Mouse (Mus musculus): ENCODE results near the gene Epha4. TPM values are rescaled to one million over a fixed set of nuclear protein-coding genes. Genes with fewer than 3 reads are reported as not detected.

Epha4 gene
- total RNA-seq, 4 experiments from 2014 or later: 1.1 to 1.4 (median 1.2) TPM

DNA sequence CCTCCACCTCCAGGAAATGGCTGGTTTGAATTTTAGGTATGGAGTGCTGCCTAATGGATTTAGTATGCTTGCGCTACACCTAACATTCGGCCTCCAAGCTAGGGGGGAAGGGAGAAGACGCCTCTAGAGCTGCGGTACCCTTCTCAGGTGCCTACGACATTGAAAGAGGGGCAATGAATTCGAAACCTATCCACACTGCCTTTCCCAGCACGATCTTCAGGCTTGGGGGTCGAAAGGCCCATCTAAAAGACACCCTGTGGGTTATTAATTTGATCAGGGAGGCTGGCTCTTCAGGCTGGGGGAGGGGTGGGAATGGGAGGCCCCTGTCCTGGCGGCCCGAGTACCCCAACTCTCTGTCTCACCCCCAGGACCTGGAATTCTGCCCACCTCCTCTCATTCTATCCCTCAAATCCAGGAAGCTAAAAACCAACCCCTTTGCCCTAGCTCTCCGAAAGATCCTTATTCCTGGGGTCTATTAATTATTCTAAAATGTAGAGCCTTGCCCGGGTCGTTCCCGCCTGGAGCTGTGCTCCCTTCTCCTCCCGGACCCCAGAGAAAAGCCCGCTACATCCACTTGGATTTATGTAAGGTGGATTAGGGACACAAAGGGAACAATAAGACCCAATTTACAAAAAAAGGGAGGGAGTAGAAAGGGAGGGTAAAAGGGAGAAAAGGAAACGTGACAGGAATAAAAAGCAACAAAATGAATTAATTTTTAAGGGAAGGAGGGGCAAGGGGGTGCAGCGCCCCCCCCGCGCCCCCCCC lies 2.3 kb downstream of the Epha4 start:
- no peak for DNase-seq (ENCODE audit: low spot score in 2 of 2)

DNA sequence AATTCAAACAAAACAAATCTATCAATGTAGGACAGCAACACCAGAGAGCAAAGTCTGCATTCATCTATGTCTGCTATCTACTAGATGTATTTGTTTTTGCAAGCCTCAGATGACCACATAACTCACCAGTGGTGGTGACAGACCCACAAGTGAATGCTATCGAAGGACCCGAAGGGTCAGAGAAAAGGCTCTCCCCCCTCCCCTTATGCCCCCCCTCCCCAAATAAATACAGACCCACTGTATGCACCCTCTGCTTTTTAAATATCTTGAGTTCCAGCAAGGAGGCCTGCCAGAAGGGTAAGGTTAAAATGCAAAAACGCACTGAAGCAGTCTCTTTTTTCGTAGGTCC lies 2.9 kb downstream of the Epha4 start:
- no peak for DNase-seq (ENCODE audit: low spot score in 2 of 2)

DNA sequence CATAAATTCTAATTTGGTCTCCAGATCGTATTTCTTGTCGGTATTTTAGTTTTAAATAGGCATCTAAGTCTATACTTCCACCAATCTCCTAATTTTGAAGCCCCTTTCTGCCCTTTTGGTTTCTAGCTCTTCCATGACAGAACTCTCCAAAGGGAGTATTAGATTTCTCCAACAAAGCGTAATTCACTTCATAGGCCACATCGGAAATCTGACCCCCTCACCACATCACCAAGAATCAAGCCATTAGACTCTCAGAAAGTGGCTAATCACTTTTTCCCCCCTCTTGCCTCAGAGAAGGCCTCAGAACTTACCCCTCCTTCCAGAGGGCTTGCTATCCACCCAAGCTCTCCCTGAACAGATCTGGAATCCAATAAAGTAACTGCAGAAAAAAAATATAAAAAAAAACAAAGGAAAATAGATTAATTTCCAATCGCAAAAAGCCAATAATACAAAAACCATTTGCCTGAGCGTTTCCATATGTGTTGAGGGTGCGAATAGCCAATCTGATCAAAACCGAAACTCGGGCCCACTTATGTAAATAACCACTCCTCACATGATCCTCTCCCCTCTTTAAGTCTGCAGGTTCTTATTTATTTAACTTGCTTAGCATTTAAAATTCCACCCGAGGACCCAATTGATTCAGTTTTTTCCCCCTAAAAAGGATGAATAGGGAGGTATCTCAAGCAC lies 3.4 kb downstream of the Epha4 start:
- DNase-seq (ENCODE audit: low spot score in 2 of 2): no peak

DNA sequence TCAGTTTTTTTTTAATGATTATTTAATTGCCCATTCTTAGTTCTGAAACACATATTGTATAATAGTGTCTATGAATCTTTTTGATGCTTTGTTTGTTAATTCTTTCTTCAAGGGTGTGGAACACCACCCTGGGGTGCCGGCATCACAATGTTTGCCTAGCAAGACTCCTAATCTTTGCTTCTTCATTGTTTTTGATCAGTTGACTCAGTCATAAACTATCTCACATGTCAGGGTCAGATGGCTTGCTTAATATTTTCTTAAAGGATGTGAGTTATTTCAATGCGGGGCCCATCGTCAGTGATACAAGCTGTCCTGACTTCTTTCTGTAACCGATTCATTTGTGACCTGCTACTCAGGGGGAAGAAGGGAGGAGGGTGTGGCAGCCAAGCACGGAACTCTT lies 4.3 kb downstream of the Epha4 start:
- DNase-seq (ENCODE audit: low spot score in 2 of 2): no peak

DNA sequence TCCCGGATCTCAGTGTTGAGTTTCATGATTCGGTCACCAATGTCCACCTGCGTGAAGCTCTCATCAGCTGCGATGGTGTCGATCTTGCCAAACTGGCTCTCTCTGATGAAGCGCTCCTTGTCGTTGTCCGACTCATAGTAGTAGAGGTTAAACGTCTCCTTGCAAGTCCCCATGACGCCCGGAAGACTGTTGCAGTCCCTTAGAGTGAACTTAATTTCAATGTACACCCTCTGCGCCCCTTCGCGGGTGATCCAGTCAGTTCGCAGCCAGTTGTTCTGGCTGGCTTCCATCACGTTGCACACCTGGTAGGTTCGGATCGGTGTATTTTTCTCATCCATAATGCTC lies 8.1 kb downstream of the Epha4 start:
- DNase-seq (ENCODE audit: low spot score in 2 of 2): no peak

DNA sequence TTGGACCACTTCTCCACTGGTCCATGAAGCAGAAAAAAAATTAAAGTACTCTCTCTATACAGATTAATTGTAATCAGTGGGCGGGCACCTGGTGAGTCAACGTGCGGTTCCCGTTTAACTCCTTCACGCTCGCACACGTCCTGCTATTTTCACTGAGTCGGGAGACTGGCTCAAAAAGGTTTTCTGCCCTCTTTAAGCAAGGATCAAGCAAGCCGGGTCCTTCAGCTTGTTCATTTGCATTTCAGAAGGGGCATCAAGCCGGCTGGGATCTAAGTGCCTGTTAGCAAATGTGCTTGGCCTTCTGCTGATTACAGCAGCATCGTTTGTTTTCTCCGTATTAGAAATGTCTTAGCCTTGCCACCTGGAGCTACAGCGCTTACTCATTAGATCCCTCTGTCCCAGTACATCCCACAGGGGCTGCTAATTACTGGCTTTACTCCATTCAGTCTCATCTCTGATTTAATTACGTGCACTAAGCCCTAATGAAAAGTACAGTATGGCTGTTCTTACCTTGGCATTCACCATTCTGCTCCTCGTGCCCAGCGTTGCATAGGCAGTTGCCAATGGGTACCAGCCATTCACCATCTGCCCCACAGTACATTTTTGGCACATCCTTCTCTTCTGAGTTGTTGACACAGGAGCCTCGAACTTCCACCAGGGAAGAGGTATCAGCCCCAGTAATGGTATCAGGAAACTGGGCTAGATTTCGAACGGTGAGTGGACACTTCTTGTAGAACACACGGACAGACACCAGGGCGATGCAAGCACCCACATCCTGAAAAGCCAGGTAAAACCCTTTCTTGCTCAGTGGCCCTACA lies 8.6 kb downstream of the Epha4 start:
- DNase-seq (ENCODE audit: low spot score in 2 of 2): no peak

DNA sequence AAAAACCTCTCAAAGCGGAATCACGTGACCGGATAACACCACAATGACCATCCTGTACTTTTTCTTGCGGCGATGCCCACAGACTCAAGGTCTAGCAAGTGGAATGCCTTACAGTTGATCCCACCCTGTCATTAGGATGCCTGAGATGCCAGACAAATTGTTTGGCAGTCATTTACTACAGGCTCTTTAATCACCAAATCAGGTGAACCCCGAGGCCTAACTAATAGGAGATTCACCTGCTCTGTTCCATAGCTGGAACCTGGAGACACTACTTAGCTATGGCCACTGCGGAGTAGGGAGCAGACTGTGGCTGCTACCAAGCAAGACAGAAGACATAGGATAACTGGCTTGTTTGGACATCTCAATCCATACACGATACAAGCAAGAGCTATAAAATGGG lies 9.6 kb downstream of the Epha4 start:
- no peak for DNase-seq (ENCODE audit: low spot score in 2 of 2)

DNA sequence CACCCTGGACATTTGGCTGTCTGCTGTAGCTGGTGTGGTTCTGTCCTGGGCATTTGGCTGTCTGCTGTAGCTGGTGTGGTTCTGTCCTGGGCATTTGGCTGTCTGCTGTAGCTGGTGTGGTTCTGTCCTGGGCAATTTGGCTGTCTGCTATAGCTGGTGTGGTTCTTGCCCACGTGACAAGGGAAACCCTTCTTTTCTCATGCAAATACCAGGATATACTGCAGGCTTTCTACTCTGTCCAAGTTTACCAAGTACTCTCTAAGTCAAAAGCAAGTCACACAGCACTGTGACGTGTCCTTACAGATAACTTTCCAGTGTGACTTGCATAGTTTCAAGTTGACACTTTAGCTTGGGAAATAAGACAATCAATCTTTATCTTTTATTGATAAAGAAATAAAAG lies 10.1 kb downstream of the Epha4 start:
- no peak for DNase-seq (ENCODE audit: low spot score in 2 of 2)

DNA sequence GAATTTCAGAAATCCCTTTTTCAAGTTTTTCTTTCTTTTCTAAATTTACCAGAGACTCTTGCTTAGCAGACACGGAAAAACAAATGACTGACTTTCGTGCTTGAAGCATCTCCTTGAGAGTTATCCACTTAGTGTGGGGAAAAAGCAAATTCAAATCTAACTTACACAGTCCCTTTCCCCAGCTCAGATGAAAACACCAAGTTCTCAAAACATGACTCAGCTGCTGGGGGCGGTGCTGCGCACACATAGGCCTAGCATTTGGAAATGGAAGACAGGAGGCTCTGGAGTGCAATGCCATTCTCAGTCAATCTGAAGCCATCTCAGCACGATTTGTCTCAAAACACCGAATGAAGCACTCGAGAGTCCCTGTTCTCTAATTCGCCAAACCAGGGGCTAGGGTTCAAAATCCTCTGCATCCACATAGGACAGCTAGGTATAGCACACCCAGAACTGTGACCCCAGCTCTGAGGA lies 11.1 kb downstream of the Epha4 start:
- no peak for DNase-seq (ENCODE audit: low spot score in 2 of 2)

DNA sequence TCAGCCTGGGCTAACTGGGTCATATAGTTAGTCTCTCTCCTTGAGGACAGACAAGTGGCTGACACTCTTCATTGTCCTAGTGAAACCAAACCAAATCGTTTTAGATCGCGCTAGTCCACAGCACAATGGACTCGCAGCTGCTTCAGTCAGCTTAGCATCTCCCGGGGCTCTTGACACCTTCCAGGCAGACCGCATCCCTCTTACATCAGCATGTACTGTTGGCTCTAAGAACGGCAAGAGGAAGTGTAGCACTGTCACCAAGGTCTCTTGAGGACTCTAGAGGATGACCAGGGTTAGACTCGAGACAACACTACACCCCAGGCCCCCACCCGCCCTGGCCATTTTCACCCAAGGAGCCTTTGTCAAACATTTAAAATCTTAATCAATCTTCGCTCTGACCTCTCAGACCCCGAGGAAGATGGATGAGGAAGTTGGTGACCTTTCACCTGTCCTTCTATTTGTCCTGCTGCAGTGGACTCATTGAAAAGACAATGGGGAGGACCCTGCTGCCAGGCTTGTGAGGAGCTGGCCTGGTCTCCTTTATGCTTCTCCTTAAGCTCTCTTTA lies 12.3 kb downstream of the Epha4 start:
- DNase-seq (ENCODE audit: low spot score in 2 of 2): no peak

DNA sequence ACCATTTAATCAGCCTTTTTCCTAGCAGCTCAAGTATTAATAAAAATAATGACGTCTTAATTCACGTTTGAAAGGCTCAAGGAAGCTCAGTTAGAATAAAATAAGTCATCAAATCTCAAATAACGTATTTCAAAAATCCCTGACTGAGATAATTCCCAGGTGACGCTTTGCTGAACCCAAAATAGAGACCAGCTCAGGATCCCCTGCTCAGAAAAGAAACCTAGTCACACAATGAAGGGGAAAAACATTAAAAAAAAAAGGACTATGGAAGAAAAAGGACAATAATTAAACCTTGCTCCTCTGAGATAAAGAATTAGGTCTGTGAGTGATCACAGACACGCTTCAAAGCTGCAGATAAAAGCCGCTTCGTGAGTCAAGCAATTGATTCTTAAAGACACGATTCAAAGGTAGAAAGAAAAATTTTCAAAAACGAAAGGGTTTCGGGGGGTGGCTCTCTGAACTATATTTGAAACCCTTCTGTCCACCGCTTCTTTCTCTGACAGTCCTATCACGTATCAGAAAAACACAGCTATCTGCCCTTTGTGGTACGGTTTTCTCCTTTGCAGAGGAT lies 13.4 kb downstream of the Epha4 start:
- no peak for DNase-seq (ENCODE audit: low spot score in 2 of 2)

DNA sequence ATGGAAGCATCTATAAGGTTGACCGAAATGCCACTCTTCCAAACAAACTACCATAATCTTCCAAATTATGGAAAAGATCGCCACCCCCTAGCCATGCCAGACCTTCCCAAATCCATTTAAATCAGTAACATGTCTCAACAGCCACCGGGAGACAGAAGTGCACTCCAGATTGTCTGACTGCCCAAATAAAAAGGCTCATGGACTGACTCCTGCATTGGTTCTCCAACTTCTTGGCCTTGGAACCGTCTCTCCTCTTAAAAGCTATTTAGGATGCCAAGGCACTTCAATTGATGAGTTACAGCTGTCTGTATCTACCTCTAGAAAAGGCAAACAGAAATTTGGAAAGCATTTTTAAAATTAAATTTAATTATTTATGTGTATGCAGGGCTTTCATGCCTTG lies 17.4 kb downstream of the Epha4 start:
- DNase-seq (ENCODE audit: low spot score in 2 of 2): no peak

DNA sequence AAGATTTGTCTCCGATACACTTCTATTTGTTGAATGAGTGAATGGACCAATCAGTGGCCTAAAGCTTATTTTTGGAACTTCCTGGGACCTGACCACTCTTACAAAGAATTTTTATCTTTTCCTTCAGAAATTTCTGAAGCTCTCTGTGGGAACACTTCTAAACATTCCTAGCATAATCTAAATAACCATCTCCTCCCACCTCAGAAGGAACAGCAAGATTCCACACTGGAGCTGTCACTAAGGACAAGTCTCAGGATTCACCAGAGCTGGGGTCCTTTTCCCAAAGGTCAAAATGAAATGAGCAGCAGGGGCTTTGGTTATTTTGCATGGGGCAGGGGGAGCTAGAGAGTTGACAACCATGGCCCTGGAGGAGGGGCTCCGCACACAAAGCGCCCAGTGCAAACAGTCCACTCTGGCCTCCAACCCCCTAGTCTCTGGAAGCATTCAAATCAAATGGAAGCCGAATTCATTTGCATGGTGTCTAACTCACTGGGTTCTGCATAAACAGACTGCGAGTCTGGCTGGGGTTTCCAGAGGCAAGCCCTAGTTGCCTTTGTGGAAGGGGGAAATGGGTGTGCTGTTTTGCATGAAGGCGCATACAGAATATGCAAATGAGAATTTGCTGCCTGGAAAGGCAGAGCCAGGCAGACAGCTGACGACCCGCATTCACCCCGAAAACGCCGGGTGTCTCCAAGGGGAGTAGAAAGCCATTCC lies 18.3 kb downstream of the Epha4 start:
- no peak for DNase-seq (ENCODE audit: low spot score in 2 of 2)

DNA sequence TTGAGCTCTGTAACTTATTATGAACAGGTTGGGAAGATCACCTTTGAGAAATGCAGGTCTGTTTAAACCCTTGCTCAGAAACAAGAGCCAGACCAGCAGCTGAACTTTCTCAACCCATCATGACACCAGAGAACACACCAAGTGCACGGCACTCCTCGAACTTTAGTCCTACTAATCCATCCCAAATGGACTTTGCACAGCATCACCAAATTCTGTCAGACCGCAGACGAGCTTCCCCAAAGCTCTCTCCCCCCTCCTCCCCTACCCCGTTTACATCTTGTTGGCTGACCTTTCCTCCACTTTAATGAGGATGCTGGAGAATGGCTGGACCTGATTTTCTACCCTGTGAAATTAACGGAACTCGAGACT lies 19.1 kb downstream of the Epha4 start:
- no peak for DNase-seq (ENCODE audit: low spot score in 2 of 2)

DNA sequence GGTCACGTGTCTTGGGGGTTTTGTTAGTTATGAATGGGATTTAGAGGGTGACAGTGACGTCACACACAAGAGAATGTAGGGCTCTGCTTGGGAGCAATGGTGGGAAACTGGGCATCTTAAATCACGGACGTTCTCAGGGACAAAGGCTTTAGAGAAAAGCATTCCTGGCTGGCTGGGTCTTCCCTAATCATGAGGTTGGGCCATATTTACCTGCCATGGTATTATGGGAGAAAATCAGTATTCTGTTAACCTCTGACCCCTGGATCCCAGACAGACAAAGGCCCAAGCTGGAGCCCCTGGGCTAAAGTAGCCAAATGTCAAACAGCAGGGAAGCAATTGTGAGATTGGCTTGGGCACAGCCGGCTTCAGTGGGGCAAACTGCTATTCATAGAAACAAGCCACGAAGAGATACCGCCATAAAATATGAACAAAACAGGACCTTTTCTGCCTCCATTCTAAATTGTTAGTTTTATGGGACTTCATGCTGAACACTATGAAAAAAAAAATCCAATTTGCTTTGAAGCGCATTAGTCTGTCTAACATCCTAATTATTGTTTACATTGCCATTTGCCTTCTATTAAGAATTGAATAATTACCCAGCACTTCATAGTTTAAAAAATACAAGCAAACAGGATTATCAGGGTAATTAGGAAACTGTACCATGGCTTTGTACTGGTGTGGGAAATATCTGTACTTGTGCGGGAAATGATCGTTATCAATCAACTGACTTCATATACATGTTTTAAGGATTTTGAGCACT lies 19.7 kb downstream of the Epha4 start:
- DNase-seq (ENCODE audit: low spot score in 2 of 2): no peak

DNA sequence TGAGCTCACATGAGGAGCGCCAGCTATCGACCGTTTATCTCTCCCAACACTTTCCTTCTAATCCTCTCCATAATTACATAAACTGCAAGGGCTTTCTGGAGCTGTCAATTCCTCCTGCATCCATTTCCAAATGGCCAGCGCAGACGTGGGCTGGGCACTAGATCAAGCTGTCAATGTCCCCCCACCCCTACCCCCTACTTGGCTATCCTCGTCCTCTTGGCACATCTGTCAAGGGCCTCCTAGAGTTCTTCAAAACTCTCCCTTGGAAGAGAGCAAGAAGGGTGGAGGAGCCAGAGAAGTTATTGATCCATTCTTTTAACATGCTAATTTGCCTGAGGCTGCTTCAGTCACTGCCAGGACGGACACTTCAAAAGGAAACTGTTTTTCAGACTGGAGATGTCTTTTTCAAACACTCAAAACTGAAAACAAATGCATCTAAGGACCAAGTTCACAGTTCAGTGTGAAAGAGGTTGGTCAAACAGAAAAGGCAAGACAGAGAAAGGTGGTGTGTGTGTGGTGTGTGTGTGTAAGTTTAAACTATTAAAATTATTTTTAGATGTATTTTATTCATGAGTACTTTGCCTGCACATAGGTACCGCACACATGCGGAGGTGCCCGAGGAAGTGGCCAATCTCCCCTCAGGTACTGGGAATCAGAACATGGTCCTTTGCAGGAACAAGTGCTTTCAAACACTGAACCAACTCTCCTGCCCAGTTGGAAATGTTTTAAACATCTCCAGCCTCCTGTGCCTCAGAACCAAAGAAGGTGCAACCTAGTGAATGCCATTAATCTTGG lies 20.9 kb downstream of the Epha4 start:
- DNase-seq (ENCODE audit: low spot score in 2 of 2): no peak

DNA sequence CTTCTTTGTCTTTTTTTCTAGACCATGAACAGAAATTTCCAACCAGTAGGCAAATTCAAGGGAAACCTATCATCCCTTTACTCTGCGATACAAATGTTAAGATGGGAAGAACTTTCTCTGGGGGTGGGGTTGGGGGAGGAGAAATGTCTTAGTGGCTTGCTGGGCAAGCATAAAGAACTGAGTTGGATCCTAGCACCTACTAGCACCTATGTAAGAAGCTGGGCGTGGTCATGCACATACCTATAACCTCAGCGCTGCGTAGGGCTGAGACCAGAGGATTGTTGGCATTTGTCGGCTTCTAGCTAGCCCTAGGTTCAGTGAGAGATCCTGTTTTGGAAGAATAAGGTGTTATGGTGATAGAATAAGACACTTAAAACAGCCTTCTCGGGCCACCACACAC lies 24.7 kb downstream of the Epha4 start:
- DNase-seq (ENCODE audit: low spot score in 2 of 2): no peak

DNA sequence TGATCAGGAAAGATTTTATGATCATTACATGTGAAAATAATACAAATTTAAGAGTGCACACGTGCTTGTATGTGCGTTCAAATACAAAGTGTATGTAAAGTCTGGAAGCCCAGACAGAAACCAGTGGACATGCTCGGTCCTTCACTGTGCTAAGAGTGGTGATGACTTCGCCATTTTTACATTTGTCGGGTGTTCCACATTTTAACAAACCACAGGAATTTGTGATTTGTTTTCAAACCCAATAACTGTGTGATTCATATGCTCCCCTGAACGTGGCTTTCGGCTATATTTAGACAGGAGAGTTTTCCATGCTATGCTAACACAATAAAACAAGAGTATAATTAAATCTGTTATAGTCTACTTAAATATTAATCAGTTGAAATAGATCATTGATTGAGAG lies 25.5 kb downstream of the Epha4 start:
- DNase-seq (ENCODE audit: low spot score in 2 of 2): no peak

DNA sequence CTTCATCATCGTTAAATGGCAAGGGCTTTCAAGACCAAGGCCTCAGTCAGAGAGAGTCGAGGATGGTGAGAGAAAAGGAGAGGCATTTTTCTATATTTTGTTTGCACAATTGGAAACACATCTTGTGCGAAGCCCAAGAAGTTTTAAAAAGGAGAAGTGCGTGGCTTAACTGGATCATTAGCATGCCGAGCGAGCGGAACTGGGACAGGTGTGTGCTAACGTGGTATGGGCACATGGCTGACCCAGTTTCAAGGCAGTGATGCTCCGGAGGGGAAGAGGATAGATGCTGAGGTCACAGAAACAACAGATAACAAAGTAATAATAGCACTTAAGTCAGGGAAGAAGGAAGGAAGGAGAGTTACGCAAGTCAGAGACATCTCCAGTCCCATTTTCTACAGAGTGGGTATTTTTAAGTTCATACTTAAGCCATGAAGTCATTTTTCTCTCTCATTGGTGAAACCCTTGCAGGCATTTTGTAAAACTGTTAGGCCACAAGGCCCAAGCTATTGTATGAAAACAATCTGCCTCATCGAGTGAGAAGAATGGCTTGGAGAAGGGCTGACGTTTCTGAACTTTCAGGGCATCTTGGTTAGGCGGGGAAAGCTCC lies 26.9 kb downstream of the Epha4 start:
- DNase-seq (ENCODE audit: low spot score in 2 of 2): no peak
